Mouse (Mus musculus) myocyte (in vitro differentiated cells): ENCODE results near the gene Txndc5.

Source experiments
- E2F4 ChIP-seq: IDR thresholded peaks from one replicate; pipeline ENCODE4 v1.6.1; 2011; ENCODE audit warnings: mild to moderate bottlenecking, control low read depth, moderate library complexity; ENCODE audit not compliant: insufficient read depth
- POLR2A ChIP-seq: IDR thresholded peaks from one replicate; pipeline ENCODE4 v1.6.1; 2011; ENCODE audit warnings: low read depth, mild to moderate bottlenecking, control low read depth, moderate library complexity; ENCODE audit not compliant: insufficient read length
- POLR2AphosphoS2 ChIP-seq: IDR thresholded peaks from one replicate; pipeline ENCODE4 v1.6.1; 2011; ENCODE audit warnings: low read depth, control low read depth; ENCODE audit not compliant: insufficient read length
- REST ChIP-seq: IDR thresholded peaks from one replicate; pipeline ENCODE4 v1.6.1; 2011; ENCODE audit warnings: mild to moderate bottlenecking, control low read depth, moderate library complexity; ENCODE audit not compliant: insufficient read depth, insufficient read length
- TCF12 ChIP-seq: IDR thresholded peaks from one replicate; pipeline ENCODE4 v1.6.1; 2011; ENCODE audit warnings: mild to moderate bottlenecking, control low read depth; ENCODE audit not compliant: poor library complexity, insufficient read depth, severe bottlenecking

GRCm38 (mm10) chr13:38554611-38555010, 26.0 kb upstream of the Txndc5 start:
- TF ChIP-seq POLR2AphosphoS2 (no peak), POLR2A (no peak), TCF12 (no peak), E2F4 (no peak), REST (no peak)
